26 mouse cellular contexts compared by ENCODE assay signal in genomic region chr10:71399399-71399798, GRCm38 (mm10). TPM values are rescaled to one million over a fixed set of nuclear protein-coding genes. Genes with fewer than 3 reads are reported as not detected.
DNase-seq lines count a peak whose midpoint lies in the region; ATAC-seq and TF ChIP-seq lines count a peak whose summit lies in the region.
"Had no signal": no experiment of that assay in that cellular context is flagged by ENCODE, and none has a peak within 500 bp of the region (broad histone marks: within the 10 kb centered on the region; RNA-seq: fewer than 3 reads in every experiment).

No protein-coding gene starts in this region.

- no peaks in the 10 kb centered on the region for H3K36me3 ChIP-seq in liver, embryonic 11.5 days (ENCODE audit: control insufficient read depth, insufficient read depth, low read length)
- no peaks in the 10 kb centered on the region for H3K36me3 ChIP-seq in G1E (replicated peaks)
- no peaks in the 10 kb centered on the region for H3K36me3 ChIP-seq in intestine, embryonic 15.5 days
- no peaks in the 10 kb centered on the region for H3K36me3 ChIP-seq in midbrain, embryonic 11.5 days (ENCODE audit: control insufficient read depth, insufficient read depth, low read length)
- H3K36me3 ChIP-seq: heart, embryonic 13.5 days; neural tube, embryonic 13.5 days had no signal

- no peak for TF ChIP-seq CTCF in G1E (IDR thresholded peaks at IDR 0.05; ENCODE audit: low read depth, low read length)

- H3K9ac ChIP-seq in liver, embryonic 11.5 days (ENCODE audit: low read depth, low read length): no peak overlapping the region
- H3K9ac ChIP-seq in intestine, embryonic 15.5 days: no peak overlapping the region
- H3K9ac ChIP-seq in midbrain, embryonic 11.5 days (ENCODE audit: low read length): no peak overlapping the region
- H3K9ac ChIP-seq: forebrain, embryonic 13.5 days; heart, embryonic 13.5 days; hindbrain, embryonic 14.5 days; liver, embryonic 14.5 days; neural tube, embryonic 13.5 days had no signal

- no peak for DNase-seq in liver, embryonic 11.5 days (ENCODE audit: low spot score)
- no peak for DNase-seq in liver
- peak; percentile 18 for DNase-seq in G1E (ENCODE audit: low spot score)
- DNase-seq in yolk sac, embryonic 10.5 days (ENCODE audit: low spot score): peak; percentile 63
- DNase-seq in layer of hippocampus, postnatal 36 days: no peak
- DNase-seq in thymus, postnatal 36 days: no peak
- no peak for DNase-seq in midbrain, embryonic 11.5 days (ENCODE audit: low spot score, missing footprints)
- DNase-seq: cerebellum, adult 9-10 months; cerebellum, postnatal 36 days; gastrocnemius, postnatal 10 days; heart, postnatal 10 days; left cerebral cortex, postnatal 4 days; lung, adult 2 months; lung, postnatal 10 days; midbrain, embryonic 14.5 days; right cerebral cortex, postnatal 14 days; thymus, adult 18-20 months had no signal

- H3K27ac ChIP-seq in liver, embryonic 11.5 days (ENCODE audit: low read depth, low read length): no peak overlapping the region
- H3K27ac ChIP-seq in intestine, embryonic 15.5 days: no peak overlapping the region
- H3K27ac ChIP-seq in midbrain, embryonic 11.5 days (ENCODE audit: low read depth, low read length): no peak overlapping the region
- H3K27ac ChIP-seq: forebrain, embryonic 13.5 days; heart, embryonic 13.5 days; hindbrain, embryonic 14.5 days; liver, embryonic 14.5 days; macrophage; neural tube, embryonic 13.5 days; stomach, postnatal 0 days had no signal

- no peak overlapping the region for H3K4me2 ChIP-seq in liver, embryonic 11.5 days
- H3K4me2 ChIP-seq in intestine, embryonic 15.5 days (replicated peaks): no peak overlapping the region
- H3K4me2 ChIP-seq in midbrain, embryonic 11.5 days: no peak overlapping the region
- H3K4me2 ChIP-seq: forebrain, embryonic 13.5 days; heart, embryonic 13.5 days; hindbrain, embryonic 14.5 days; neural tube, embryonic 13.5 days had no signal

- 0 out of 2 replicates have a peak, but pooled peaks have one; percentile 29 for ATAC-seq in liver, embryonic 11.5 days (replicated peaks; ENCODE audit: low FRiP score)
- ATAC-seq in G1E (ENCODE audit: extremely low read depth, insufficient number of reproducible peaks, low FRiP score, poor library complexity, severe bottlenecking): peak; percentile 84
- peak; percentile 48; the same call in 1 of the 2 replicates for ATAC-seq in intestine, embryonic 15.5 days
- no peak for ATAC-seq in midbrain, embryonic 11.5 days (ENCODE audit: low FRiP score)
- ATAC-seq: forebrain, embryonic 13.5 days had no signal

- no peak overlapping the region for H3K4me3 ChIP-seq in liver, embryonic 11.5 days (ENCODE audit: low read depth, low read length)
- H3K4me3 ChIP-seq in G1E (ENCODE audit: low read depth, low read length): peak overlapping the region; percentile 20; the same call in 1 of the 2 replicates
- no peak overlapping the region for H3K4me3 ChIP-seq in intestine, embryonic 15.5 days (replicated peaks)
- no peak overlapping the region for H3K4me3 ChIP-seq in midbrain, embryonic 11.5 days (ENCODE audit: low read depth, low read length)
- H3K4me3 ChIP-seq: forebrain, embryonic 13.5 days; heart, embryonic 13.5 days; myocyte; neural tube, embryonic 13.5 days had no signal

- no peaks in the 10 kb centered on the region for H3K27me3 ChIP-seq in liver, embryonic 11.5 days (replicated peaks; ENCODE audit: control insufficient read depth, insufficient read depth, low read length)
- H3K27me3 ChIP-seq in G1E (ENCODE audit: insufficient read depth, low read length): peaks cover 5% of the 10 kb centered on the region; the same call in 1 of the 2 replicates
- no peaks in the 10 kb centered on the region for H3K27me3 ChIP-seq in intestine, embryonic 15.5 days (replicated peaks)
- no peaks in the 10 kb centered on the region for H3K27me3 ChIP-seq in midbrain, embryonic 11.5 days (ENCODE audit: control insufficient read depth, insufficient read depth, low read length)
- H3K27me3 ChIP-seq: forebrain, embryonic 13.5 days; heart, embryonic 13.5 days; neural tube, embryonic 13.5 days had no signal

- 22% methylated on average over 8 of the region's 8 CpGs for WGBS in liver, embryonic 11.5 days
- 38% methylated on average over 8 of the region's 8 CpGs for WGBS in intestine, embryonic 15.5 days
- 81% methylated on average over 8 of the region's 8 CpGs for WGBS in midbrain, embryonic 11.5 days

- no peaks in the 10 kb centered on the region for H3K4me1 ChIP-seq in liver, embryonic 11.5 days (replicated peaks; ENCODE audit: control insufficient read depth, insufficient read depth, low read length)
- peaks cover 20% of the 10 kb centered on the region for H3K4me1 ChIP-seq in G1E (ENCODE audit: insufficient read depth, low read depth, low read length)
- no peaks in the 10 kb centered on the region for H3K4me1 ChIP-seq in intestine, embryonic 15.5 days (replicated peaks)
- H3K4me1 ChIP-seq in midbrain, embryonic 11.5 days (ENCODE audit: control insufficient read depth, insufficient read depth, low read length): no peaks in the 10 kb centered on the region
- H3K4me1 ChIP-seq: forebrain, embryonic 13.5 days; heart, embryonic 13.5 days; neural tube, embryonic 13.5 days had no signal

- no peaks in the 10 kb centered on the region; the same call in 1 of the 2 replicates for H3K9me3 ChIP-seq in liver, embryonic 11.5 days (ENCODE audit: control insufficient read depth, low read length)
- H3K9me3 ChIP-seq in G1E (replicated peaks): peaks cover 7% of the 10 kb centered on the region
- no peaks in the 10 kb centered on the region for H3K9me3 ChIP-seq in intestine, embryonic 15.5 days
- H3K9me3 ChIP-seq in midbrain, embryonic 11.5 days (ENCODE audit: control insufficient read depth, low read length): no peaks in the 10 kb centered on the region
- H3K9me3 ChIP-seq: heart, embryonic 13.5 days had no signal

RNA-seq across cellular contexts. Expression of gene Ipmk, which starts 51.8 kb away (rescaled TPM):
- 18.2 and 21.0 TPM in 2 replicates for polyA plus RNA-seq in liver, embryonic 11.5 days (2014; fragmentation: Nextera tagmentation; extraction: Ambion mirVana)
- total RNA-seq in G1E (2014; fragmentation: Nextera tagmentation) (31.6 and 34.3 TPM in 2 replicates), G1E (2017) (24.6 and 26.2 TPM in 2 replicates)
- polyA plus RNA-seq in G1E (2012): 12.8 and 19.3 TPM in 2 replicates
- 26.2 and 28.3 TPM in 2 replicates for polyA plus RNA-seq in intestine, embryonic 15.5 days (2015; fragmentation: Nextera tagmentation; extraction: Ambion mirVana)
- total RNA-seq in layer of hippocampus, postnatal 36 days (2021): 10 to 100 TPM; 41.5 to 43.3 TPM
- polyA plus RNA-seq in midbrain, embryonic 11.5 days (2014; fragmentation: Nextera tagmentation; extraction: Ambion mirVana): 24.8 and 24.9 TPM in 2 replicates

RNA-seq across cellular contexts. Expression of gene Cisd1, which starts 54.6 kb away (rescaled TPM):
- polyA plus RNA-seq in liver, embryonic 11.5 days (2014; fragmentation: Nextera tagmentation; extraction: Ambion mirVana): 129 TPM in 2 replicates
- total RNA-seq in G1E (2014; fragmentation: Nextera tagmentation) (17.7 and 22.4 TPM in 2 replicates), G1E (2017) (33.1 and 40.3 TPM in 2 replicates)
- polyA plus RNA-seq in G1E (2012): 24.8 and 30.0 TPM in 2 replicates
- 115 and 118 TPM in 2 replicates for polyA plus RNA-seq in intestine, embryonic 15.5 days (2015; fragmentation: Nextera tagmentation; extraction: Ambion mirVana)
- total RNA-seq in layer of hippocampus, postnatal 36 days (2021): 100 to 1,000 TPM; 126 to 147 TPM
- polyA plus RNA-seq in midbrain, embryonic 11.5 days (2014; fragmentation: Nextera tagmentation; extraction: Ambion mirVana): 152 and 155 TPM in 2 replicates

Comparison
In these comparisons a context has a peak if more than half of its experiments do, and no peak if none do; other contexts are left out.
1. DNase-seq: peak in G1E (single experiment) and yolk sac, embryonic 10.5 days (single experiment); none in liver, embryonic 11.5 days (single experiment), liver (single experiment), layer of hippocampus, postnatal 36 days (0 of 2), thymus, postnatal 36 days (0 of 2) and midbrain, embryonic 11.5 days (single experiment).